Mouse (Mus musculus): ENCODE data around the gene Cyp4a31. TPM values are rescaled to one million over a fixed set of nuclear protein-coding genes. Genes with fewer than 3 reads are reported as not detected.
"Not testable (repeated sequence)": the region's sequence is repeated elsewhere in the genome, so short reads cannot be mapped to it uniquely, and the experiment has no call there.

Gene Cyp4a31
- polyA plus RNA-seq, 2 experiments, result not detected

DNA sequence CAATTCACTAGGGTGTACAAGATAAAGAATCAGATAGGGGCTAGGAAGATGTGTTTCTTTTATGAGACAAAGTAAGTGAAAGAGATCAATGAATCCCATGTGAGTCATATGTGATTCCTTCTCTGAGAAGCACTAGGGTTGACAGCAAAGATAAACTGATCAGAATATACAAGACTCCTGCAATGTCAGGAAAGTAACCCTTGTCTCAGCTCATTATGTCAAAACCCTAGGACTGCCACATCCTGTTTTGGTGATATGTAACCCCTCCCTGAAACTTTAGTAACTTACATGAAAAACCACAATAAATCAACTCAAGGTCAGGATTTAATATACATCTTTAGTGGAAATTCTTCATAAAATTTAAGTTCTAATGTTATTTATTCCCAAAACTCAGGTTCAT lies 50.6 kb downstream of the Cyp4a31 start:
- H3K27ac ChIP-seq (replicated peaks; ENCODE audit: low read depth, low read length), result no peak overlapping the region
- H3K36me3 ChIP-seq (ENCODE audit: control insufficient read depth, insufficient read depth, low read length), result no peaks in the 10 kb centered on the region
- no peaks in the 10 kb centered on the region for H3K27me3 ChIP-seq (ENCODE audit: control insufficient read depth, insufficient read depth, low read length)
- H3K9me3 ChIP-seq (ENCODE audit: control insufficient read depth, low read length), result no peaks in the 10 kb centered on the region
- H3K9ac ChIP-seq (ENCODE audit: low read depth, low read length, severe bottlenecking), result no peak overlapping the region
- TF ChIP-seq POLR2A (IDR thresholded peaks at IDR 0.05; ENCODE audit: borderline replicate concordance, extremely low read depth, insufficient read depth, insufficient read length), result no peak
- ATAC-seq (ENCODE audit: low FRiP score, low read depth) (no peak), DNase-seq (ENCODE audit: low spot score) (no peak)
- no peak overlapping the region for H3K4me2 ChIP-seq (replicated peaks; ENCODE audit: low read depth, low read length, severe bottlenecking)
- no peak overlapping the region for H3K4me3 ChIP-seq (replicated peaks; ENCODE audit: low read length)
- H3K4me1 ChIP-seq (ENCODE audit: control insufficient read depth, insufficient read depth, low read length), result no peaks in the 10 kb centered on the region

- WGBS, result 85% methylated on average over 3 of the region's 3 CpGs
- not testable (repeated sequence) for ATAC-seq (ENCODE audit: low FRiP score, low read depth)
These were observed 62.1 kb downstream of the Cyp4a31 start for GRCm38 (mm10) chr4:115625560-115625959.

More at GRCm38 (mm10) chr4:115625560-115625959, 62.1 kb downstream of the Cyp4a31 start:
- H3K4me1 ChIP-seq (ENCODE audit: control insufficient read depth, insufficient read depth, low read length); H3K27ac ChIP-seq (replicated peaks; ENCODE audit: low read depth, low read length); H3K9me3 ChIP-seq (ENCODE audit: control insufficient read depth, low read length); H3K9ac ChIP-seq (ENCODE audit: low read depth, low read length, severe bottlenecking); DNase-seq (ENCODE audit: low spot score); H3K27me3 ChIP-seq (ENCODE audit: control insufficient read depth, insufficient read depth, low read length); H3K4me2 ChIP-seq (replicated peaks; ENCODE audit: low read depth, low read length, severe bottlenecking); H3K4me3 ChIP-seq (replicated peaks; ENCODE audit: low read length); H3K36me3 ChIP-seq (ENCODE audit: control insufficient read depth, insufficient read depth, low read length): not testable (repeated sequence)

Other genes starting within 250 kb of the Cyp4a31 start
- gene Cyp4a12b, start 152.0 kb upstream of the Cyp4a31 start, polyA plus RNA-seq (2012; rRNA removed), result not detected in 2 replicates
- not detected in 2 replicates for gene Cyp4a12b, start 152.0 kb upstream of the Cyp4a31 start, polyA plus RNA-seq (2014; fragmentation: Nextera tagmentation; extraction: Ambion mirVana)
- gene Cyp4a30b, start 111.0 kb upstream of the Cyp4a31 start, polyA plus RNA-seq (2012; rRNA removed), result not detected in 2 replicates
- gene Cyp4a30b, start 111.0 kb upstream of the Cyp4a31 start, polyA plus RNA-seq (2014; fragmentation: Nextera tagmentation; extraction: Ambion mirVana), result not detected in 2 replicates
- not detected in 2 replicates for gene Cyp4a14, start 67.5 kb upstream of the Cyp4a31 start, polyA plus RNA-seq (2012; rRNA removed)
- not detected in 2 replicates for gene Cyp4a14, start 67.5 kb upstream of the Cyp4a31 start, polyA plus RNA-seq (2014; fragmentation: Nextera tagmentation; extraction: Ambion mirVana)
- gene Cyp4a10, start 45.4 kb upstream of the Cyp4a31 start, polyA plus RNA-seq (2012; rRNA removed), result not detected in 2 replicates
- gene Cyp4a10, start 45.4 kb upstream of the Cyp4a31 start, polyA plus RNA-seq (2014; fragmentation: Nextera tagmentation; extraction: Ambion mirVana), result not detected in 2 replicates
- not detected in 2 replicates for gene Cyp4a32, start 37.3 kb downstream of the Cyp4a31 start, polyA plus RNA-seq (2012; rRNA removed)
- not detected in 2 replicates for gene Cyp4a32, start 37.3 kb downstream of the Cyp4a31 start, polyA plus RNA-seq (2014; fragmentation: Nextera tagmentation; extraction: Ambion mirVana)
- gene Cyp4b1, start 84.1 kb downstream of the Cyp4a31 start, polyA plus RNA-seq (2012; rRNA removed), result 1.0 and 1.2 TPM in 2 replicates
- gene Cyp4b1, start 84.1 kb downstream of the Cyp4a31 start, polyA plus RNA-seq (2014; fragmentation: Nextera tagmentation; extraction: Ambion mirVana), result 0.46 and 1.0 TPM in 2 replicates
- 24.8 and 26.3 TPM in 2 replicates for gene Efcab14, start 174.1 kb downstream of the Cyp4a31 start, polyA plus RNA-seq (2012; rRNA removed)
- 35.2 and 40.2 TPM in 2 replicates for gene Efcab14, start 174.1 kb downstream of the Cyp4a31 start, polyA plus RNA-seq (2014; fragmentation: Nextera tagmentation; extraction: Ambion mirVana)
- gene Tex38, start 217.4 kb downstream of the Cyp4a31 start, polyA plus RNA-seq (2012; rRNA removed), result 0.50 and 1.0 TPM in 2 replicates
- gene Tex38, start 217.4 kb downstream of the Cyp4a31 start, polyA plus RNA-seq (2014; fragmentation: Nextera tagmentation; extraction: Ambion mirVana), result 0.32 TPM in 1 of 2 replicates, not detected in the other
- 29.9 and 35.5 TPM in 2 replicates for gene Atpaf1, start 221.2 kb downstream of the Cyp4a31 start, polyA plus RNA-seq (2012; rRNA removed)
- 57.1 and 58.4 TPM in 2 replicates for gene Atpaf1, start 221.2 kb downstream of the Cyp4a31 start, polyA plus RNA-seq (2014; fragmentation: Nextera tagmentation; extraction: Ambion mirVana)

All from limb, embryonic 14.5 days (tissue).